Mouse (Mus musculus) ovary, postnatal 10 days (tissue): ENCODE measurements at regions not wholly inside any gene's neighbourhood (a gene's known extent, or its start where the extent isn't known, plus 50 kb on each side); places are given as distances from the start of the nearest gene placed in this dataset.

Source experiments
- DNase-seq: peaks from one replicate; pipeline ENCODE4 v3.0.0; 2022; ENCODE audit warnings: low spot score

- no peak for DNase-seq
Measured at GRCm38 (mm10) chr15:62096778-62097177, 1174.0 kb upstream of the A1bg start.

- DNase-seq = no peak
Measured at GRCm38 (mm10) chr15:62095198-62095597, 1172.4 kb upstream of the A1bg start.

DNA sequence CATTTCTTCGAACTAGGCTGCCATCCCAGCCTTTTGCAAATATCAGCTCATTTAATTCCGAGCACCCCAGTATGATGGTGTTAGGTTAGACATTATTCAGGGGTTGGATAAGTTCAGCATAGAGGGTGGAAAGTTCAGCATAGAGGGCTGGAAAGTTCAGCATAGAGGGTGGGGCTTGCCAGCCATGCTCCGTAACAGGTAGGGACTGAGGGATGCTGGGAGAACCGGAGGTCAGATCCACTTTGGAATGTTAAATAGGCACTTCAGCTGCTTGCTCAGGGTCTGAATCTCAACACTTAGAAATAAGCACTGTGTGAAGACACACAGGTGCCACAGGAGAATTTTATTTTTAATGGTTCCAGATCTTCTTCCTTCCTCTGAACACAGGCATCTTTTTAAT lies 1170.9 kb upstream of the A1bg start:
- DNase-seq = no peak

GRCm38 (mm10) chr15:62092671-62093185 lies 1169.9 kb upstream of the A1bg start:
- no peak for DNase-seq

DNA sequence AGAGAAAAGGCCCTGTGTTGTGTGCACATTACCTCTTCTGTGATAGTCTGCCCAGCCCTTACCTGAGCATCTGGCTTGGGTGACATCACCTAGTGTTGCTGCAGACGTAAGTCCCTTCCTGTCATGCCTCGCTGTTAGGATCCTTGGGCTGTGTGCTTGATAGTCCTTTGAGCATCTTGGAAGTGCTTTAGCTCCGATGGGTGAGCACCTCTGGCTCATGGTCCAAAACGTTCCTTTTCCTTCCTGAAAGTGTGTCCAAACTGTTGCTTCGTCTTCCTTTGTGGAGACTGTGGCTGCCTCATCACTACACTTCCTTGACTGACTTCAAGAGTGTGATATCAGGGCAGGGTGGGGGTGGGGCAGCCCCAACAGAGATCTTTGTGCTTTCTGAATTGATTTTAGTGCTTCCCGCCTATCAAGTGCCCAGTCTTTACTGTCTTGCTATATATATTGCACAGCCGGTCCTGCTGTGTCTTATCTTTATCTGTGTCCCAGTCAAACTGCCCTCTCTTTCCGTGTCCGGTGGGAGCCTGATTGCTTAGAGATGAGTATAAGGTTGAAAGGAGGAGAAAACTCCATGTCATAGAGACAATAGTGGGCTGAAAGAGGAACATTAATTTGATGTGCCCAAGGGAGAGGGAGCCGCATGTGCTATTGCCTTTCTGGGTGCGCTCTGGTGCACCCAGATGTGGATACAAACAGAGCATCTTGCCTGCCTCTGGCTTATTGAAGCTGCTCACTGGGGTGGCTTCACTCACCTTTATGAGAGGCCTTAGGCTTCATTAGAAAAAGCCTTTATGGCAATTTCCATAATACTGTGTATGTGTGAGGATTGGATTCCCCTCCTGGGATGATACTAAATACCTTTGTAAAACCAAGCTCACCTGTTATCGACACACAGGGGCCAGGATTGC lies 1169.2 kb upstream of the A1bg start:
- DNase-seq = no peak

- DNase-seq = no peak
Measured at GRCm38 (mm10) chr15:62091144-62091543, 1168.3 kb upstream of the A1bg start.

DNA sequence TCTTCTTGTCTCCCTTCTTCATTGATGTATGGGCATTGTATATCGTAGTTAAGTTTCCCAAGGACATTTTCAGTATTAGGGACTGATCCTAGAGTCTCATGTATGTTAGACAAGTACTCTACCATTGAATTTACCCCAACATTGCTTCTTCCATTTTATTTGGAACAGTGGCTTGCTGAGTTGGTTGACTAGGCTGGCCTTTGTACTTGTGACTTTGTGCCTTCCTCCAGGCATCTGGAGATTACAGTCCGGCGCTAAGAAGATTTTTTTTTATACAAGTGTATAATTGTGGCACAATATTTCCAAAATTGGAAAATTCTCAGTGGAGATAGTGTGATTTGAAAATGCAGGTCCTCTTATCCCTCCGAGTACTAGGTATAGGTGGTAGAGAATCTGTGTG lies 1165.5 kb upstream of the A1bg start:
- DNase-seq = no peak

DNA sequence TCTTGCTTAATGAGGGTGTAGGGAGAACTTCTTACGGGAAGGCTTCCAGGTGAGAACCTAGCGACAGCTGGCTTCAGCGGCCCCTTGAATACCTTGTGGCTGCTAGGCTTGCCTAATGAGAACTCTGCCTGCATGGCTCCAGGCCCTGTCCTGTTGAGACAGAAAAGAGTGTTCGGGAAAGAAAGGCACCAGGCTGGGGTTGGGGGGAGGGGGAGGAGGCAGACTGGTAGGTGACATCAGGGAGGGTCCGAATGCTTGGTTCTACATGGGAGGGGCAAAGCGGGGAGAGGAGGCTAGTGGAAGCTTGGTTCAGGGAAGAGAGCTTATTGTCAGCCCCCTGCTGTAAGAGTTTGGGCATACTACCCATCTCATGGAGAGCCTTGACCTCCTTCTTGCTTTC lies 1164.9 kb upstream of the A1bg start:
- DNase-seq = no peak

- no peak for DNase-seq
Measured at GRCm38 (mm10) chr15:62086037-62086436, 1163.2 kb upstream of the A1bg start.

- DNase-seq = no peak
Measured at GRCm38 (mm10) chr15:62083347-62083746, 1160.5 kb upstream of the A1bg start.

GRCm38 (mm10) chr15:62082539-62082938 lies 1159.7 kb upstream of the A1bg start:
- no peak for DNase-seq

- no peak for DNase-seq
Measured at GRCm38 (mm10) chr15:62079155-62080109, 1156.6 kb upstream of the A1bg start.

DNA sequence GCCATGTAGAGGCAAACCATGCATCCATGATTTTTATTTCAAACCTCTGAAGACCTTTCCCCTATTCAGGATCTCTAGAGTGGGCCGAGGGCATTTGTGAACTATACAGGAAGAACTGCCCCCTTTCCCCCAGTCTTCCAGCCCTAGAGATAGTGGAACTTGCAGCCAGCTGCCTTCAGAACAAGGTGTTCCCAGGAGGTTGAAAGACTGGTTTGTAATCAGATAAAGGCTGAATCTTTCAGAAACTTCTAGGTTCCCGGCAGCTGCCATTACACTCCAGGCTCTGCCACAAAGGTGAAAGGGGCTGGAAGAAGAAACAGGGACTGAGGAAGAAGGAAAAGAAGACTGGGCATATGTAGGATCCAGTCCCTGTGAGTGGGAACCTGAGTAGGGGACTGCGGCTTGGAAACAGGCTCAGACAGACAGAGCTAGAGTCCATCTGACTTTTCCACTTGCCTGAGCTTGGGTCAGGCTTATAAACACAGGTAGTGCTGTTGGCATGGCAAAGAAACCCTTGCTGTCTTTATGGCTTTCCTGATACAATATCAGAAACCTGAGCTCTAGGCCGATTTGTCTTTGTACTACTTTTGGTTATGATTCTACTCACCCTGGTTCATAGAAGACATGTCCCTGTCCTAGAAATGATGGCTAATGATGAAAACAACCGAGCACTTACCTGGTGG lies 1153.9 kb upstream of the A1bg start:
- DNase-seq = no peak

DNA sequence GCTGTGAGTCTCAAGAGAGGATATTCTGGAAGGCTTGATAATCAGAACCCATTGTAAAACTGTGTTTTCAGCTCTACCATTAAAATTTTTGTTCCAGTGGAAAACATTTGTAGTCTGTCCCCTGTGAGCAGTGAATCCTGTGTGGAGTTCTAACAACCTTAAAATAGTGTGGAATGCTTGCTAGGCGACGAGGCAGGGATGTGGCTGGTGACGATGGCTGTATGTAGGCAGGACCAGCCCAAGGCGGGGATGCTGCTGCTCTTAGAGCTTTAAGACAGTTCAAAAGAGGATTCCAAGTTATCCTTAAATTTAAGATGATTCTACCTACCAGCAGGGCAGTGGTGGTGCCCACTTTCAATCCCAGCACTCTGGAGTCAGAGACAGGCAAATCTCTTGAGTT lies 1151.9 kb upstream of the A1bg start:
- DNase-seq = no peak

GRCm38 (mm10) chr15:62073595-62073994 lies 1150.8 kb upstream of the A1bg start:
- DNase-seq = no peak

GRCm38 (mm10) chr15:62071311-62071710 lies 1148.5 kb upstream of the A1bg start:
- no peak for DNase-seq

DNA sequence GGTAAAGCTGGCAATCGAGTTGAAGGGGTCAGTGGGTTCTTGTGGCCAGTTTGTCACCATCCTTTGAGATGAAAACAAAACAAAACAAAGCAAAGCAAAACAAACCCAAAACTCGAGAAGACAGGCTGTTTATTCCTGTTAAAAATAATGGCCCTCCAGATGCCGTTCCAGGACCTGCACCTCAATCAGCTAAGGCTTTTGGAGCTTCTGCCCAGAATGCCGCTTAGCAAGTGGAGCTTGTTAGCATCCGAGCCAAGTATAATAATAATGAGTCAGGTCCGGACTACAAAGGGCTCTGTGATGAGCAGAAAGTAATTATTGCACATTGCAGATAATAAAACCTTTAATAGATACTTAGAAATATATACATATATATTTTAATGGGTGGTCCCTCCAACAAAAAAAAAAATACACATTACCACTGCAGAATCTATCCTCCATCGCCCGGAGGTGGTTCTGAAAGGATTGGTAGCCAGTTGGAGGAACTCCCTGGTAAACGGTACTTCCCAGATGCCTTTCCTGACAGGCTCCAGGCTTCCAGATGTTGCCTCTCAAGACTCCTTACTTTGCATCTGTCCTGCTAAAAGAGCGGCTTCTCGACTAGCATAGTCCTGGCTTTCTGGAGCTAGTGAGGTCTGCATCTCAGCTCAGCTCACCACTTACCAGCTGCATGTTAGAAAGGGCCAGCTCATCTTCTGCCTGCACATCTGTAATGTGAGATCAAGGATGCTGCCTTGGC lies 1145.8 kb upstream of the A1bg start:
- no peak for DNase-seq

DNA sequence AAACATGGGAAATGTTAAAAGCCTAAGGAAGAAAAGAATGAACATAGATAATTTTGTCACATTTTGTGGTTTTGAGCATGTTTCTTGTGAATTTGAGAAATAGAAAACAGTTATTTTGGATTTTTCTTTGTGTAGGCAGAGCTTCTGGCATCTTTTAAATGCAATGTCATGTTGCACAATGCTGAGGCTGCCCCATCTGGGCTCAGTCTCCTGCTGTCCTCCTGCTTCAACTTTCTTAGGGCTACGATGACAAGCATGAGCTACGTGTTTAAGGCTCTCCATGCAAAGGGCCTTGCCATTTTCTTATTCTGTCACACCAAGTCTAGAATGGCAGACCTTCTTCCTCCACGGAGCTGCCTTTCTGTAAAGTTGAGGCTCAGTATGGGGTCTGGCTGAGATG lies 1141.6 kb upstream of the A1bg start:
- DNase-seq = no peak

DNA sequence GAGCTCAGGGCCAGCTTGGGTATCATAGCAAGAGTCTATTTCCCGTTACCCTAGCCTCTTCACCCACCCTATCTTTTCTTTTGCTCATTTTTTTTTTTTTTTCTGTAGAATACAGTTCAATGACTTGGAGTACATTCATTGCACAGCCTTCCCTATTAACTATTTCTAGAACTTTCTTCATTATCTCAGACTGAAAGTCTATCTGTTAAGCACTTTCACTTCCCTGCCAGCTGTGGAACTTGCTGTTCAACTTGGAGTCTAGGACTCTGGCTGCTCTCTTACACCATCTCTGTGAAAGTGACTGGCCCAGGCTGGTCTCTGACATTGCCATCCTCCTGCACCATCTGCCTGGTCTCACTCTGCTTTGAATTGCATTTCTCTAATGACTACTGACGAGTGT lies 1134.6 kb upstream of the A1bg start:
- DNase-seq = no peak

- DNase-seq = no peak
Measured at GRCm38 (mm10) chr15:62056889-62057288, 1134.1 kb upstream of the A1bg start.

GRCm38 (mm10) chr15:62056401-62056800 lies 1133.6 kb upstream of the A1bg start:
- DNase-seq = no peak
